Mouse (Mus musculus) forebrain, embryonic 16.5 days (tissue): ENCODE results near the gene Bcs1l. TPM values are rescaled to one million over a fixed set of nuclear protein-coding genes. Genes with fewer than 3 reads are reported as not detected.

Experiments
- ATAC-seq: fragments of 200-750 bp; cut with Nextera tagmentation; 2 replicates; pipeline ENCODE4 v1.8.0; 2017; ENCODE audit warnings: mild to moderate bottlenecking, moderate library complexity
- H3K27ac ChIP-seq: fragments of 300-500 bp; sonication (generic); 2 replicates; pipeline ENCODE4 v1.5.1; 2014; ENCODE audit warnings: low read length, control low read depth
- H3K27me3 ChIP-seq: fragments of 300-500 bp; sonication (generic); replicated peaks from 2 replicates; pipeline ENCODE4 v1.6.1; 2014; ENCODE audit warnings: low read length; ENCODE audit not compliant: control insufficient read depth, insufficient read depth
- H3K36me3 ChIP-seq: fragments of 300-500 bp; sonication (generic); 2 replicates; pipeline ENCODE4 v1.6.1; 2014; ENCODE audit not compliant: control insufficient read depth, insufficient read depth
- H3K4me1 ChIP-seq: fragments of 300-500 bp; sonication (generic); replicated peaks from 2 replicates; pipeline ENCODE4 v1.6.1; 2014; ENCODE audit warnings: low read length; ENCODE audit not compliant: control insufficient read depth, insufficient read depth
- H3K4me2 ChIP-seq: fragments of 300-500 bp; sonication (generic); 2 replicates; pipeline ENCODE4 v1.6.1; 2014; ENCODE audit warnings: mild to moderate bottlenecking, low read length, control low read depth
- H3K4me3 ChIP-seq: fragments of 300-500 bp; sonication (generic); replicated peaks from 2 replicates; pipeline ENCODE4 v1.5.1; 2014; ENCODE audit warnings: mild to moderate bottlenecking, low read length, control low read depth
- H3K9ac ChIP-seq: fragments of 300-500 bp; sonication (generic); replicated peaks from 2 replicates; pipeline ENCODE4 v1.6.1; 2014; ENCODE audit warnings: low read depth, low read length, control low read depth
- H3K9me3 ChIP-seq: fragments of 300-500 bp; sonication (generic); 2 replicates; pipeline ENCODE4 v1.6.1; 2016; ENCODE audit warnings: low read length; ENCODE audit not compliant: control insufficient read depth
- WGBS: fragments of 180-500 bp; shearing (Covaris S2); extraction: QIAGEN DNeasy Blood & Tissue Kit; methylation state at CpG from one replicate; pipeline ENCODE4 v1.1.7; 2014; 5-methylcytosine and 5-hydroxymethylcytosine counted together
- microRNA-seq: library from miRNA; unstranded; fragments of <30 nt; microRNA quantifications from one replicate; pipeline ENCODE4, GENCODE M21; 2017
- polyA plus RNA-seq: library from polyadenylated mRNA; unstranded; fragments of >200 nt; fragmentation: Nextera tagmentation; extraction: Ambion mirVana; gene quantifications from 2 replicates; pipeline ENCODE4 v1.2.1, GENCODE M21; 2015

The Bcs1l gene
- polyA plus RNA-seq, 1 experiment from 2014 or later, result 25.9 TPM

DNA sequence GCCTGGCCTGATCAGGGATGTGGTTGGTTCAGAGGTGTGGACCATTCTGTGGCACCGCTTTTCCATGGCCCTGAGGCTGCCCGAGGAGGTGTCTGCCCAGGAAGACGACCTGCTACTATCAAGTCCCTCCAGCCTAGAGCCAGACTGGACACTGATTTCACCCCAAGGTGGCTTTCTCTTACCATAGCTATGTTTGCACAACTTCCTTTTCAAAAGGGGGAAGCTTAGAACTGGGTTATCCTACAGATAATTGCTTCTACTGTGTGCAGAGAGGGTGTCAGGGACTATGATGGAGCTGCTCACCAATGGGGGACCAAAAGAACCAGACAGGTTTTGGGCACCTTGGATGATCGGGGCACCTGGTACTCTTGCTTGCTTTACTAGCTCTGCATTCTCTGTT lies 44.6 kb downstream of the Bcs1l start:
- H3K9me3 ChIP-seq, result no peaks in the 10 kb centered on the region
- ATAC-seq, result no peak
- H3K36me3 ChIP-seq, result peaks cover 11% of the 10 kb centered on the region
- H3K27ac ChIP-seq, result no peak overlapping the region
- H3K27me3 ChIP-seq, result no peaks in the 10 kb centered on the region
- 79% methylated on average over 4 of the region's 4 CpGs for WGBS
- H3K9ac ChIP-seq, result no peak overlapping the region
- no peaks in the 10 kb centered on the region for H3K4me1 ChIP-seq
- no peak overlapping the region for H3K4me2 ChIP-seq
- H3K4me3 ChIP-seq, result no peak overlapping the region

Small RNA genes within 50 kb of the gene (microRNA-seq; reads per million reads assigned to microRNA genes)
- not detected for gene Gm25035

Other genes with a start within 250 kb of the Bcs1l start
- 1.0 and 1.2 TPM in 2 replicates for gene Catip, start 226.2 kb upstream of the Bcs1l start, polyA plus RNA-seq
- 1.2 and 1.5 TPM in 2 replicates for gene Slc11a1, start 213.1 kb upstream of the Bcs1l start, polyA plus RNA-seq
- 18.6 and 20.0 TPM in 2 replicates for gene Ctdsp1, start 196.8 kb upstream of the Bcs1l start, polyA plus RNA-seq
- 0.27 and 0.42 TPM in 2 replicates for gene Vil1, start 178.9 kb upstream of the Bcs1l start, polyA plus RNA-seq
- 52.1 and 54.6 TPM in 2 replicates for gene Cnot9, start 82.2 kb upstream of the Bcs1l start, polyA plus RNA-seq
- gene Plcd4, start 45.4 kb upstream of the Bcs1l start, polyA plus RNA-seq, result 4.0 and 4.8 TPM in 2 replicates
- 35.9 and 38.7 TPM in 2 replicates for gene Usp37, start 44.0 kb upstream of the Bcs1l start, polyA plus RNA-seq
- gene Zfp142, start within 50 bp of the Bcs1l start, polyA plus RNA-seq, result 9.7 and 10.3 TPM in 2 replicates
- gene Rnf25, start 13.1 kb downstream of the Bcs1l start, polyA plus RNA-seq, result 39.4 and 44.3 TPM in 2 replicates
- gene Stk36, start 13.2 kb downstream of the Bcs1l start, polyA plus RNA-seq, result 28.1 and 31.1 TPM in 2 replicates
- 16.6 and 16.7 TPM in 2 replicates for gene Ttll4, start 73.5 kb downstream of the Bcs1l start, polyA plus RNA-seq
- 0.94 and 1.7 TPM in 2 replicates for gene Cyp27a1, start 125.3 kb downstream of the Bcs1l start, polyA plus RNA-seq
- not detected in 2 replicates for gene Prkag3, start 160.9 kb downstream of the Bcs1l start, polyA plus RNA-seq
- 3.6 and 4.5 TPM in 2 replicates for gene Wnt6, start 183.6 kb downstream of the Bcs1l start, polyA plus RNA-seq
- gene Wnt10a, start 203.2 kb downstream of the Bcs1l start, polyA plus RNA-seq, result 0.46 and 0.68 TPM in 2 replicates